Mouse (Mus musculus): ENCODE measurements around the gene Myh7. TPM values are rescaled to one million over a fixed set of nuclear protein-coding genes. Genes with fewer than 3 reads are reported as not detected.
"Not testable (repeated sequence)": the region's sequence is repeated elsewhere in the genome, so short reads cannot be mapped to it uniquely, and the experiment has no call there.

Gene Myh7
- total and polyA plus RNA-seq, 2 experiments from 2014 or later, result 8.8 to 9.3 TPM

DNA sequence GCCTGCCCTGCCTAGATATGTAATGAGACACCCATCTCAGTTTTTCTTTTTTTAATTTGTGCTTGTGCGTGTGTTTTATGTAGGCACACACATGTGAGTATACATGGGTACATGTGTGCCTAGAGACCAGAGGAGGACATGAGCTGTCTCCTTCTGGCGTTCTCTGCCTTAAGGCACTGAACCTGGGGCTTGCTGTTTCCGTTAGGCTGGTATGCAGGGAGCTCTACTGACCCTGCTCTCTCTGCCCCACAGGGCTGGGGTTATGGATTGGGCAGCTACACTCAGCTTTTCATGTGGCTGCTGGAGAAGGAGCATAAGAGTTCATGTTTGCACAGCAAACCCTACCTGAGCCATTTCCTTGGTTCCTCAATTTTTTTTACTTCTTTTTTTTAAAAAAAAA lies 40.0 kb downstream of the Myh7 start:
- Histone ChIP-seq H3K27me3 (ENCODE audit: insufficient read depth, low read length) (no peaks in the 10 kb centered on the region), H3K9me3 (ENCODE audit: low read length) (no peaks in the 10 kb centered on the region), H3K27ac (ENCODE audit: low read depth, low read length) (no peak overlapping the region), H3K4me1 (ENCODE audit: insufficient read depth) (no peaks in the 10 kb centered on the region), H3K9ac (no peak overlapping the region), H3K4me2 (ENCODE audit: low read depth) (no peak overlapping the region), H3K4me3 (ENCODE audit: low read depth, low read length) (no peak overlapping the region), H3K36me3 (ENCODE audit: insufficient read depth) (no peaks in the 10 kb centered on the region)
- TF ChIP-seq CTCF (IDR thresholded peaks at IDR 0.05; ENCODE audit: low read depth), result no peak
- WGBS, result 87% methylated on average over 3 of the region's 3 CpGs
- DNase-seq, result no peak
- ATAC-seq, result no peak

DNA sequence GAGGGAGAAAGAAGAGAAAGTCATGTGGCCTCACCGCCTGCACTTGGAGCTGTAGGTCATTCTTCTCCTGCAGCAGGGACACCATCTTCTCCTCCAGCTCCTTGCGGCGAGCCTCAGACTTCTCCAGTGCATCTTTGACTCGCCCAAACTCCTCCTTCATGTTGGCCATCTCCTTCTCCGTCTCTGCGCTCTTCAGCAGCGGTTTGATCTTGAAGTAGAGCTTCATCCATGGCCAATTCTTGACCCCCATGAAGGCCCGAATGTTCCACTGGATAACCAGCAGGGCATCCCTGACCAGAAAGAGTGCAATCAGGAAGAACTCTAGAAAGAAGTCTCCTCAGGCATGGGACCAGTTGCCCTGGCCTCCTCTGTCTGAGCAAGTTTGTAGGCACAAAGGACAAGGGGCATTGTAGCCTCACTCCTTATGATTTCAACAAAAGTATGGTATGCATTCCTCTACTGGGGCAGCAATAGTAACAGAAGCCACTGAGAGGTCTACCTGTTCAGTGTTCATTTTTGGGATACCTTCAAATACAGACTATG lies 40.7 kb downstream of the Myh7 start:
- Histone ChIP-seq H3K4me3 (ENCODE audit: low read depth, low read length) (no peak overlapping the region), H3K4me2 (ENCODE audit: low read depth) (no peak overlapping the region), H3K27ac (ENCODE audit: low read depth, low read length) (no peak overlapping the region), H3K4me1 (ENCODE audit: insufficient read depth) (no peaks in the 10 kb centered on the region), H3K9ac (no peak overlapping the region), H3K36me3 (ENCODE audit: insufficient read depth) (no peaks in the 10 kb centered on the region), H3K27me3 (ENCODE audit: insufficient read depth, low read length) (no peaks in the 10 kb centered on the region), H3K9me3 (ENCODE audit: low read length) (no peaks in the 10 kb centered on the region)
- ATAC-seq, result no peak
- WGBS, result 93% methylated on average over 8 of the region's 8 CpGs
- TF ChIP-seq CTCF (IDR thresholded peaks at IDR 0.05; ENCODE audit: low read depth), result no peak
- no peak for DNase-seq

DNA sequence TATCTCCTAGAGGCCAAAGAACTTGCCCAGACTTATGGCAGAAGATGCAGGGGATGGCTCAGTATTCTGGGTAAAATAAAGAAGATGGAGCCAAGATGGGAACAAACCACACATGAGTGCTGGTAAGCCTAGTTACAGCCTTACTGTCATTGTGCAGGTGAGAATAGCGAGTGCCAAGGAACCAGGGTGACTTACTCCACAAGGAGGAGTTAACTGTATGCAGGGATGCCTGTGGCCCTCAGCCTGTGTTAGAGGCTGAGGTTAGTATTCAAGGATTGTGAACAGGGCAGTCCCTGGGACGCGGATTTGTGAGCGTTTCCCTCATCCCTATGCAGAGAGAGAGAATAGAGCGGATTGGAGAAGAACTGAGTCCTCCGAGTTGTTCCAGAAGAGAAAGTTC lies 42.8 kb downstream of the Myh7 start:
- H3K4me1 ChIP-seq (ENCODE audit: insufficient read depth), result no peaks in the 10 kb centered on the region
- H3K9ac ChIP-seq, result no peak overlapping the region
- 83% methylated on average over 6 of the region's 6 CpGs for WGBS

GRCm38 (mm10) chr14:54950493-54950892 lies 43.9 kb downstream of the Myh7 start:
- no peak for ATAC-seq
- WGBS, result 64% methylated on average over 12 of the region's 12 CpGs

More for the DNA sequence above, 42.8 kb downstream of the Myh7 start:
- H3K4me3 ChIP-seq (ENCODE audit: low read depth, low read length), result no peak overlapping the region
- ATAC-seq (no peak), DNase-seq (no peak)
- TF ChIP-seq CTCF (IDR thresholded peaks at IDR 0.05; ENCODE audit: low read depth), result no peak
- no peaks in the 10 kb centered on the region for H3K27me3 ChIP-seq (ENCODE audit: insufficient read depth, low read length)
- H3K9me3 ChIP-seq (ENCODE audit: low read length), result no peaks in the 10 kb centered on the region
- no peak overlapping the region for H3K4me2 ChIP-seq (ENCODE audit: low read depth)
- no peak overlapping the region for H3K27ac ChIP-seq (ENCODE audit: low read depth, low read length)
- no peaks in the 10 kb centered on the region for H3K36me3 ChIP-seq (ENCODE audit: insufficient read depth)

GRCm38 (mm10) chr14:54948781-54949180 lies 45.6 kb downstream of the Myh7 start:
- DNase-seq, result no peak
- Histone ChIP-seq H3K9ac (no peak overlapping the region), H3K4me1 (ENCODE audit: insufficient read depth) (no peaks in the 10 kb centered on the region), H3K36me3 (ENCODE audit: insufficient read depth) (no peaks in the 10 kb centered on the region), H3K4me2 (ENCODE audit: low read depth) (no peak overlapping the region), H3K9me3 (ENCODE audit: low read length) (no peaks in the 10 kb centered on the region), H3K27me3 (ENCODE audit: insufficient read depth, low read length) (no peaks in the 10 kb centered on the region), H3K27ac (ENCODE audit: low read depth, low read length) (no peak overlapping the region), H3K4me3 (ENCODE audit: low read depth, low read length) (no peak overlapping the region)
- TF ChIP-seq CTCF (IDR thresholded peaks at IDR 0.05; ENCODE audit: low read depth), result no peak
- ATAC-seq, result no peak
- 89% methylated on average over 9 of the region's 9 CpGs for WGBS

More at GRCm38 (mm10) chr14:54950493-54950892, 43.9 kb downstream of the Myh7 start:
- H3K9me3 ChIP-seq (ENCODE audit: low read length), result no peaks in the 10 kb centered on the region
- no peak overlapping the region for H3K4me3 ChIP-seq (ENCODE audit: low read depth, low read length)
- no peak overlapping the region for H3K4me2 ChIP-seq (ENCODE audit: low read depth)
- no peaks in the 10 kb centered on the region for H3K4me1 ChIP-seq (ENCODE audit: insufficient read depth)
- TF ChIP-seq CTCF (IDR thresholded peaks at IDR 0.05; ENCODE audit: low read depth), result no peak
- H3K27me3 ChIP-seq (ENCODE audit: insufficient read depth, low read length), result no peaks in the 10 kb centered on the region
- H3K36me3 ChIP-seq (ENCODE audit: insufficient read depth), result no peaks in the 10 kb centered on the region
- H3K9ac ChIP-seq, result no peak overlapping the region
- no peak overlapping the region for H3K27ac ChIP-seq (ENCODE audit: low read depth, low read length)
- no peak for DNase-seq

DNA sequence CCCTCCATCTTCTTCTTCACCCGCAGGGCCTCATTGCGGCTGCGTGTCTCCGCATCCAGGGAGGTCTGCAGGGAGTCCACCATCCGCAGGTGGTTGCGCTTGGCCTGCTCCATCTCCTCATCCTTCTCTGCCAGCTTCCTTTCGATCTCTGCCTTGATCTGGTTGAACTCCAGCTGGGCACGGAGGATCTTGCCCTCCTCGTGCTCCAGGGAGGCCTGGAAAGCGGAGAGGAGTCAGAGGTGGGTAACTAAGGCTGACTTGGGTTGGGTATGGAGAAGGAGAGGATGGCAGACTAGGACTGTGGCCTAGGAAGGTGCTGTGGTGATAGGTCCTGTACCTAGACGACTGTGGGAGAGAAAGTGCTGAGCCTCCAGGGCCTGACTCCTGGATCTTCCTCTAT lies 47.4 kb downstream of the Myh7 start:
- not testable (repeated sequence) for DNase-seq; H3K4me1 ChIP-seq (ENCODE audit: insufficient read depth); H3K27ac ChIP-seq (ENCODE audit: low read depth, low read length); H3K4me2 ChIP-seq (ENCODE audit: low read depth); H3K27me3 ChIP-seq (ENCODE audit: insufficient read depth, low read length); H3K36me3 ChIP-seq (ENCODE audit: insufficient read depth); H3K9ac ChIP-seq; H3K9me3 ChIP-seq (ENCODE audit: low read length); ATAC-seq; H3K4me3 ChIP-seq (ENCODE audit: low read depth, low read length)
- 87% methylated on average over 10 of the region's 11 CpGs for WGBS

- Histone ChIP-seq H3K36me3 (ENCODE audit: insufficient read depth) (no peaks in the 10 kb centered on the region), H3K9ac (no peak overlapping the region), H3K27me3 (ENCODE audit: insufficient read depth, low read length) (no peaks in the 10 kb centered on the region), H3K27ac (ENCODE audit: low read depth, low read length) (no peak overlapping the region), H3K9me3 (ENCODE audit: low read length) (no peaks in the 10 kb centered on the region), H3K4me3 (ENCODE audit: low read depth, low read length) (no peak overlapping the region), H3K4me1 (ENCODE audit: insufficient read depth) (no peaks in the 10 kb centered on the region), H3K4me2 (ENCODE audit: low read depth) (no peak overlapping the region)
- ATAC-seq (no peak), DNase-seq (no peak)
- TF ChIP-seq CTCF (IDR thresholded peaks at IDR 0.05; ENCODE audit: low read depth), result no peak
- 81% methylated on average over 19 of the region's 19 CpGs for WGBS
Observed at GRCm38 (mm10) chr14:54945975-54946704, 48.3 kb downstream of the Myh7 start.

Measured in forebrain, postnatal 0 days (tissue).